Mouse (Mus musculus) bone marrow, adult 2 months (tissue): Measurements from ENCODE around the gene Sf3b3.

Experiments used
- CTCF ChIP-seq: fragments of 200-500 bp; IDR thresholded peaks from 2 replicates; pipeline ENCODE4 v1.5.1; 2011; ENCODE audit warnings: low read length, control low read depth; ENCODE audit not compliant: control insufficient read depth, insufficient read depth
- POLR2A ChIP-seq: fragments of 200-500 bp; IDR thresholded peaks from 2 replicates; pipeline ENCODE4 v1.6.1; 2011; ENCODE audit warnings: low read depth, mild to moderate bottlenecking, control low read depth, low read length, borderline replicate concordance; ENCODE audit not compliant: control insufficient read depth

- TF ChIP-seq POLR2A, result no peak
- TF ChIP-seq CTCF, result no peak
These were observed 37.8 kb downstream of the Sf3b3 start for GRCm38 (mm10) chr8:110808495-110809472.
